Mouse (Mus musculus) hematopoietic stem cell, adult 5-6 weeks (primary cell): ENCODE measurements around the gene Ces2f. TPM values are rescaled to one million over a fixed set of nuclear protein-coding genes. Genes with fewer than 3 reads are reported as not detected.

Experiments
- total RNA-seq: library from RNA; stranded (forward); fragments of 172-1452, 232-1000 nt; gene quantifications from 2 replicates; pipeline ENCODE4 v1.2.3, GENCODE M21; 2017

Gene Ces2f
- total RNA-seq, 1 experiment from 2014 or later: not detected

Other genes with a start within 250 kb of the Ces2f start
- not detected in 2 replicates for gene Ces2a, start 213.4 kb upstream of the Ces2f start, total RNA-seq
- not detected in 2 replicates for gene Ces2b, start 115.8 kb upstream of the Ces2f start, total RNA-seq
- 0.89 TPM in 1 of 2 replicates, not detected in the other for gene Ces2c, start 100.3 kb upstream of the Ces2f start, total RNA-seq
- gene Ces2e, start 21.1 kb upstream of the Ces2f start, total RNA-seq: not detected in 2 replicates
- gene Ces2g, start 14.4 kb downstream of the Ces2f start, total RNA-seq: 2.5 and 15.4 TPM in 2 replicates
- not detected in 2 replicates for gene Ces2h, start 53.5 kb downstream of the Ces2f start, total RNA-seq
- not detected in 2 replicates for gene Ces3a, start 101.2 kb downstream of the Ces2f start, total RNA-seq
- gene Ces3b, start 136.4 kb downstream of the Ces2f start, total RNA-seq: not detected in 2 replicates
- gene Ces4a, start 184.4 kb downstream of the Ces2f start, total RNA-seq: not detected in 2 replicates
- 204 and 237 TPM in 2 replicates for gene Cbfb, start 223.3 kb downstream of the Ces2f start, total RNA-seq